Mouse (Mus musculus): ENCODE measurements at regions not wholly inside any gene's neighbourhood (a gene's known extent, or its start where the extent isn't known, plus 50 kb on each side); places are given as distances from the start of the nearest gene placed in this dataset.

- TF ChIP-seq POLR2A (IDR thresholded peaks at IDR 0.05; ENCODE audit: control insufficient read depth, extremely low read depth, insufficient read depth, low read length, poor library complexity) (no peak), CTCF (IDR thresholded peaks at IDR 0.05; ENCODE audit: borderline replicate concordance, control insufficient read depth, extremely low read depth, insufficient read depth, low read length, poor library complexity) (no peak)
- H3K36me3 ChIP-seq (ENCODE audit: control insufficient read depth, insufficient read depth, low read length): no peaks in the 10 kb centered on the region
- H3K4me3 ChIP-seq (ENCODE audit: control insufficient read depth, insufficient read depth, low read length): no peak overlapping the region
- H3K27me3 ChIP-seq (ENCODE audit: control insufficient read depth, insufficient read depth, low read length): no peaks in the 10 kb centered on the region
- DNase-seq: no peak
- 53% methylated on average over 8 of the region's 8 CpGs for WGBS
- no peak overlapping the region for H3K27ac ChIP-seq (ENCODE audit: control insufficient read depth, insufficient read depth, low read length)
- no peaks in the 10 kb centered on the region for H3K4me1 ChIP-seq (replicated peaks; ENCODE audit: control insufficient read depth, insufficient read depth, low read length)
Observed at GRCm38 (mm10) chr2:92751256-92751655, 151.7 kb downstream of the Chst1 start.

- WGBS: 64% methylated on average over 3 of the region's 3 CpGs
- Histone ChIP-seq H3K27me3 (ENCODE audit: control insufficient read depth, insufficient read depth, low read length) (no peaks in the 10 kb centered on the region), H3K36me3 (ENCODE audit: control insufficient read depth, insufficient read depth, low read length) (no peaks in the 10 kb centered on the region), H3K27ac (ENCODE audit: control insufficient read depth, insufficient read depth, low read length) (no peak overlapping the region), H3K4me3 (ENCODE audit: control insufficient read depth, insufficient read depth, low read length) (no peak overlapping the region), H3K4me1 (replicated peaks; ENCODE audit: control insufficient read depth, insufficient read depth, low read length) (no peaks in the 10 kb centered on the region)
- no peak for TF ChIP-seq CTCF (IDR thresholded peaks at IDR 0.05; ENCODE audit: borderline replicate concordance, control insufficient read depth, extremely low read depth, insufficient read depth, low read length, poor library complexity)
- no peak for TF ChIP-seq POLR2A (IDR thresholded peaks at IDR 0.05; ENCODE audit: control insufficient read depth, extremely low read depth, insufficient read depth, low read length, poor library complexity)
- DNase-seq: no peak
Observed at GRCm38 (mm10) chr2:92752156-92752555, 152.6 kb downstream of the Chst1 start.

DNA sequence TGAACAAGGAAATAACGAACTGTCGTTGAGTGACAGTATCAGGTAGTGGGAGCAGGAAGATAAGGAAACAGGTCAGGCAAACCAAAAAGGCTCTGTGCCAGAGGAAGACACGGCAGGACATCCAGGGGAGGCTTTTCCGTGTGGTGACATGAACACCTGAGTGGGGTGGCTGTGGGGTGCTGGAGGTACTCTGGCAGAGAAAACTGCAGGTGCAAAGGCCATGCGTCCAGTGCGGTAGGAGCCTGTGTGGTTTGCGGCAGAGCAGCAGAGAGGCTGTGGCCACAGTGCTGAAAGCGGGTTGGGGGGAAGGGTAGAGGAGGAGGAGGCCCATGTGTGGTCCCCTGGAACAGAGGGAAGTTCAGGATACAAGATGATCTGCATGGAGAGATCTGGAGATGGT is 153.3 kb downstream of the Chst1 start:
- H3K27me3 ChIP-seq (ENCODE audit: control insufficient read depth, insufficient read depth, low read length): no peaks in the 10 kb centered on the region
- no peak for DNase-seq
- no peaks in the 10 kb centered on the region for H3K36me3 ChIP-seq (ENCODE audit: control insufficient read depth, insufficient read depth, low read length)
- H3K4me3 ChIP-seq (ENCODE audit: control insufficient read depth, insufficient read depth, low read length): no peak overlapping the region
- no peak overlapping the region for H3K27ac ChIP-seq (ENCODE audit: control insufficient read depth, insufficient read depth, low read length)
- TF ChIP-seq POLR2A (IDR thresholded peaks at IDR 0.05; ENCODE audit: control insufficient read depth, extremely low read depth, insufficient read depth, low read length, poor library complexity): no peak
- TF ChIP-seq CTCF (IDR thresholded peaks at IDR 0.05; ENCODE audit: borderline replicate concordance, control insufficient read depth, extremely low read depth, insufficient read depth, low read length, poor library complexity): no peak
- WGBS: 85% methylated on average over 8 of the region's 8 CpGs
- H3K4me1 ChIP-seq (replicated peaks; ENCODE audit: control insufficient read depth, insufficient read depth, low read length): no peaks in the 10 kb centered on the region

- Histone ChIP-seq H3K4me3 (ENCODE audit: control insufficient read depth, insufficient read depth, low read length) (no peak overlapping the region), H3K27ac (ENCODE audit: control insufficient read depth, insufficient read depth, low read length) (no peak overlapping the region), H3K4me1 (replicated peaks; ENCODE audit: control insufficient read depth, insufficient read depth, low read length) (no peaks in the 10 kb centered on the region), H3K36me3 (ENCODE audit: control insufficient read depth, insufficient read depth, low read length) (no peaks in the 10 kb centered on the region), H3K27me3 (ENCODE audit: control insufficient read depth, insufficient read depth, low read length) (no peaks in the 10 kb centered on the region)
- TF ChIP-seq CTCF (IDR thresholded peaks at IDR 0.05; ENCODE audit: borderline replicate concordance, control insufficient read depth, extremely low read depth, insufficient read depth, low read length, poor library complexity): no peak
- TF ChIP-seq POLR2A (IDR thresholded peaks at IDR 0.05; ENCODE audit: control insufficient read depth, extremely low read depth, insufficient read depth, low read length, poor library complexity): no peak
- 84% methylated on average over 10 of the region's 10 CpGs for WGBS
- DNase-seq: no peak
Observed at GRCm38 (mm10) chr2:92754505-92755280, 155.2 kb downstream of the Chst1 start.

DNA sequence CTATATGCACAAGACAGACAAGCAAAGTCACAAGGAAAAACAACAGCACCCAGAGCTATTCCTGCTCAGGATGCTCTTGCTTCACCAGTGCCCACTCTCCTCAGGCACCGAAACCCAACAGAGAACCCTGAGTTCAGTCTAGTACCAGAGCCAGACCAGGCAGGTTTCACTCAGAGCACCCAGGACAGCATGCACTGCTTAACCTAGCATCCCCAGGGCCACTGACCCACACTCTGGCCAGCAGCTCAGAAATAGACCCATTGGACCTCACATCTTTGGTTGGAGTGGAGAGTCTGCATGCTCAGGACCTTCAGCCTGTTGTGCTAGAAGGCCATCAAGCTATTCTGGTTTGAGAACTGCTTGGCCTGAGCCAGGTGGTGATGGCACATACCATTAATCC is 157.0 kb downstream of the Chst1 start:
- H3K36me3 ChIP-seq (ENCODE audit: control insufficient read depth, insufficient read depth, low read length): no peaks in the 10 kb centered on the region
- no peak overlapping the region for H3K4me3 ChIP-seq (ENCODE audit: control insufficient read depth, insufficient read depth, low read length)
- WGBS: 100% methylated on average over 1 of the region's 1 CpGs
- TF ChIP-seq POLR2A (IDR thresholded peaks at IDR 0.05; ENCODE audit: control insufficient read depth, extremely low read depth, insufficient read depth, low read length, poor library complexity) (no peak), CTCF (IDR thresholded peaks at IDR 0.05; ENCODE audit: borderline replicate concordance, control insufficient read depth, extremely low read depth, insufficient read depth, low read length, poor library complexity) (no peak)
- DNase-seq: no peak
- no peaks in the 10 kb centered on the region for H3K27me3 ChIP-seq (ENCODE audit: control insufficient read depth, insufficient read depth, low read length)
- no peak overlapping the region for H3K27ac ChIP-seq (ENCODE audit: control insufficient read depth, insufficient read depth, low read length)
- H3K4me1 ChIP-seq (replicated peaks; ENCODE audit: control insufficient read depth, insufficient read depth, low read length): no peaks in the 10 kb centered on the region

- Histone ChIP-seq H3K27me3 (ENCODE audit: control insufficient read depth, insufficient read depth, low read length) (no peaks in the 10 kb centered on the region), H3K4me1 (replicated peaks; ENCODE audit: control insufficient read depth, insufficient read depth, low read length) (no peaks in the 10 kb centered on the region), H3K36me3 (ENCODE audit: control insufficient read depth, insufficient read depth, low read length) (no peaks in the 10 kb centered on the region), H3K27ac (ENCODE audit: control insufficient read depth, insufficient read depth, low read length) (no peak overlapping the region), H3K4me3 (ENCODE audit: control insufficient read depth, insufficient read depth, low read length) (no peak overlapping the region)
- TF ChIP-seq CTCF (IDR thresholded peaks at IDR 0.05; ENCODE audit: borderline replicate concordance, control insufficient read depth, extremely low read depth, insufficient read depth, low read length, poor library complexity): no peak
- TF ChIP-seq POLR2A (IDR thresholded peaks at IDR 0.05; ENCODE audit: control insufficient read depth, extremely low read depth, insufficient read depth, low read length, poor library complexity): no peak
- 74% methylated on average over 3 of the region's 3 CpGs for WGBS
- no peak for DNase-seq
Observed at GRCm38 (mm10) chr2:92758775-92759174, 156.1 kb upstream of the Syt13 start.

Measured in thymus, adult 2 months (tissue).